Mouse (Mus musculus) C2C12 (cell line): ENCODE data around the gene Dnah11.

Source experiments
- CTCF ChIP-seq: IDR thresholded peaks from one replicate; pipeline ENCODE4 v1.5.1; 2011; ENCODE audit not compliant: control insufficient read depth, insufficient read depth, insufficient read length
- FOSL1 ChIP-seq: IDR thresholded peaks from one replicate; pipeline ENCODE4 v1.8.0; 2011; ENCODE audit warnings: mild to moderate bottlenecking, low read length; ENCODE audit not compliant: poor library complexity, insufficient read depth, severe bottlenecking
- MAX ChIP-seq: IDR thresholded peaks from one replicate; pipeline ENCODE4 v1.6.1; 2011; ENCODE audit warnings: mild to moderate bottlenecking, control low read depth
- MYOD1 ChIP-seq: IDR thresholded peaks from one replicate; pipeline ENCODE4 v1.6.1; 2011; ENCODE audit warnings: low read depth; ENCODE audit not compliant: control insufficient read depth, insufficient read length
- MYOG ChIP-seq: IDR thresholded peaks from one replicate; pipeline ENCODE4 v1.6.1; 2011; ENCODE audit not compliant: control insufficient read depth, insufficient read length; ENCODE audit errors: extremely low read depth
- USF1 ChIP-seq: IDR thresholded peaks from one replicate; pipeline ENCODE4 v1.6.1; 2011; ENCODE audit warnings: low read depth, mild to moderate bottlenecking, control low read depth, moderate library complexity

- TF ChIP-seq CTCF (no peak), MAX (no peak), USF1 (no peak), MYOG (no peak), FOSL1 (no peak), MYOD1 (no peak)
Observed at GRCm38 (mm10) chr12:117831351-117831961, 367.4 kb downstream of the Dnah11 start.
